Mouse (Mus musculus): ENCODE measurements around the gene Cemip.

The Cemip gene

DNA sequence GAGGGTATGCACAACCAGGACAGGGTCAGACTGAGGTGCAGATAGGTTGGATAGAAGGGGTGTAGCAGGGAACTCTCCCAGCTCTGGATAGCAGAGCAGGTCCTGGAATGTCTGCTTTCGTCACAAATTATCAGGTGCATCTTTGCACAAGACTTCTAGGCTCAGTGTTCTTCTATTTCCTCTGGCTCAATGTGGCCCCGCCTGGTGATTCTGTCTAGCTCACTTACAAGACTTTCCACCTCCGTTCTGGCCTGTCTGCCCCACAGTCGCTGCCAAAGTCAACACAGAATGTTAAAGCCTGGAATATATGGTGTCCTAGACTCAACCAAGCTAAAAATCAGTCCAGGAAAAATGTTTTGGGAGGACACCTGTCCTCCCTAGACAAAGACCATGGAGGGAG, 57.9 kb downstream of the Cemip start:
- DNase-seq (ENCODE audit: low spot score): no peak

GRCm38 (mm10) chr7:84026950-84027585, 59.2 kb downstream of the Cemip start:
- no peak for DNase-seq (ENCODE audit: low spot score)

DNA sequence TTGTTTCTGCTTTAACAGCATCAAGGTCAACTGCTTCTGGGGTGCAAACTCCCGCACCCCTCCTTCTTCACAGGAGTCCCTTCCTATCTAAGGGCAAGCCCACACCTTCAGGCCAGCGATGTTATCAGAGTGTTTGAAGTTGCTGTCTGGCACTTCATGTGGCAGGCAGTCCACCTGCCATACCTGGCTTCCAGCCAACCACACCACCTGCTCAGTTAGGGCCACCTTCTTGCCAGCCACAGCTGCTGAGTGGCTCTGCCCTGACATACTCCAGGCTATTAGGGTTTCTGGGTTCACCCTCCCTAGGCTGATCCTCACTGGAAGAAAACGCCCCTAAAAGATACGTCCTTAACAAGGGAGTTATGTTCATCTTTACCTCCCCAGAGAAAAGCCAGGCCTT, 60.2 kb downstream of the Cemip start:
- DNase-seq (ENCODE audit: low spot score): no peak

GRCm38 (mm10) chr7:84023466-84023865, 62.8 kb downstream of the Cemip start:
- no peak for DNase-seq (ENCODE audit: low spot score)

GRCm38 (mm10) chr7:84022462-84022861, 63.8 kb downstream of the Cemip start:
- no peak for DNase-seq (ENCODE audit: low spot score)

- no peak for DNase-seq (ENCODE audit: low spot score)
Measured at GRCm38 (mm10) chr7:84019381-84019780, 66.9 kb downstream of the Cemip start.

- no peak for DNase-seq (ENCODE audit: low spot score)
Measured at GRCm38 (mm10) chr7:84018291-84019266, 67.7 kb downstream of the Cemip start.

DNA sequence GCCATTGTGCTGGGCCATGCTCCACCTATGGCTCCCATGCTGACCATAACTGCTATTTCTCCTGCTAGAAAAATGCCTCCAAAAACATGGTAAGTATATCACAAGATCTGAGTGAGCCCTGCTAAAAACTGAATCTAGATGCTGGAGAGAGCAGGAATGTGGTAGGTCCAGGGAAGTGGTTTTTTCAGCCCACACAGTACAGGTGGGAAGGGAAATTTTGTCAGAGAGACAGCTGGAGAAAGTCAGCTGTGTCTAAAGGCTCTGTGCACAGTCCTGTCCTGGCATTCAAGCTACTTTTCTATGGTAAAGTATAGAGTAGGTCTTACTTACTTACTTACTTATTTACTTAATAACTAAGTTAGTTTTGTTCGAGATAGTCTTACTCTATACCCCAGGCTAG, 71.3 kb downstream of the Cemip start:
- no peak for DNase-seq (ENCODE audit: low spot score)

GRCm38 (mm10) chr7:84013656-84014055, 72.6 kb downstream of the Cemip start:
- DNase-seq (ENCODE audit: low spot score): no peak

- DNase-seq (ENCODE audit: low spot score): no peak
Measured at GRCm38 (mm10) chr7:84004357-84004756, 81.9 kb downstream of the Cemip start.

DNA sequence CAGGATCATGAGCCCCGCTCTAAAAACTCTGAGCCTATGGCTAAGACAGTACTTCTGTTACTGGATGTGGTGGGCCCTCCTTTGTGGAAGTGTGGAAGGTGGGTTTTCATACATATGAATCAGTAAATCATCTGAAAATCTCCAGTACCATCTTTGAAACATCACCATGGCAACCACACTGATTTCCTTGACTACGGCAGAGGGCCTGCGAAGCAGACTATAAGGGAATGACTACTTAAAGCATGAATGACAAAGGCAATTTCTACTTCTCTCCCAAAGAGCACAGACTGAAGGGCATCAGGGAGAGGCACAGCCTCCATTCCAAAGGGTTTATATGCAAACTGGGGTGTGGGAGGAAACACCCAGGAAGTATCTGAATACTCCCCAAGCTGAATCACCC, 84.8 kb downstream of the Cemip start:
- DNase-seq (ENCODE audit: low spot score): no peak

GRCm38 (mm10) chr7:84000671-84001070, 85.6 kb downstream of the Cemip start:
- no peak for DNase-seq (ENCODE audit: low spot score)

DNA sequence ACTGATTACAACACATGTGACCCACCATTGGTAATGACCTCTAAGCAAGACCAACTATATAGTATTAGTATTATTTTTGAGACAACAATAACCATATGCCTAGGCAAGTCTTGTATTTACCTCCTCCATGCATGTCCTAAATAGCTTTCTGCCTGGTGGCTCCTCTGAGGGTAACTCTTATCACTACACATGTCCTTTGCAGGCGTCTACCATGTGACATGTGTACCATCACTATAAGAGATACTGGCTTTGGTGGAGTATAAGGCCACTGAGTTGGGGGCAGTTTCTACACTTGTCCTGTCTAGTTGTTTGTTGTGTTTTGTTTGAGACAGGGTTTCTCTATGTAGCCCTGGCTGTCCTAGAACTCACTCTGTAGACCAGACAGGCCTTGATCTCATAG, 86.7 kb downstream of the Cemip start:
- no peak for DNase-seq (ENCODE audit: low spot score)

DNA sequence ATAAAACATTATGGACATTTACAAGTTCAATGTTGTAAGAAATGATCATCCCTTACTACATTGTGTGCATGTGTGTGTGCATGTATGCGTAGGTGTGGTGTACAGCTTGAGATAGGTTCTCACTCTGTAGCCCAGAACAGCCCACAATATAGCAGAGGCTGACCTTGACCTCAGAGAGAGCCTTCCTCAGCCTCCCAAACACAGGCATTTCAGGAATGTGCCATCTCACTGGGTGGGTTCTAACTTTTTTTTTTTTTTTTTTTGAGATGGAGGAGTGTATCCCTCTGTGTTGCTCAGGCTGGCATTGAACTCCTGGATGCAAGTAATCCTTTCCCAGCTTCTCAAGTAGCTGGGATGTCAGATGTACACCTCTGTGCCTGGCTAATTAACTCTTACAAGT, 92.0 kb downstream of the Cemip start:
- no peak for DNase-seq (ENCODE audit: low spot score)

GRCm38 (mm10) chr7:83989294-83989693, 97.0 kb downstream of the Cemip start:
- no peak for DNase-seq (ENCODE audit: low spot score)

DNA sequence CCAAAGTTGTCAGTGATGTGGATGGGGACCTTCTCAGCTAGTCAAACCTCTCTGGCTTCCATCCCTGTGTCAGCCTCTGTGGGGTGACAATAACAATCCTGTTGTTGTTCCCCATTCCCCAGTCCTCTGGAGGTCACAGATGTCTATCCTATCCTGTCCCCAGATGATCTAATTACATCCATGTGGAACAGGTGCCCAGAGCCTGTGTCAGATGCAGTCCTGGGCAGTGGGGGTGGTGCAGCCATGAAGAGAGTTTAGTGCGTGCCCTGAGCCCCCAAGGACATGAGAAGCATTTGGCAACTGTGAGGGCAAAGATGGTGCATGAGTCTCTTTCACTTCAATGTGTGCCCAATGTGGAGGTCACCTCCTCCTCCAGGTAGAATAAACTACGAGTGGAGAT, 100.6 kb downstream of the Cemip start:
- no peak for DNase-seq (ENCODE audit: low spot score)

GRCm38 (mm10) chr7:83982566-83982965, 103.7 kb downstream of the Cemip start:
- DNase-seq (ENCODE audit: low spot score): no peak

DNA sequence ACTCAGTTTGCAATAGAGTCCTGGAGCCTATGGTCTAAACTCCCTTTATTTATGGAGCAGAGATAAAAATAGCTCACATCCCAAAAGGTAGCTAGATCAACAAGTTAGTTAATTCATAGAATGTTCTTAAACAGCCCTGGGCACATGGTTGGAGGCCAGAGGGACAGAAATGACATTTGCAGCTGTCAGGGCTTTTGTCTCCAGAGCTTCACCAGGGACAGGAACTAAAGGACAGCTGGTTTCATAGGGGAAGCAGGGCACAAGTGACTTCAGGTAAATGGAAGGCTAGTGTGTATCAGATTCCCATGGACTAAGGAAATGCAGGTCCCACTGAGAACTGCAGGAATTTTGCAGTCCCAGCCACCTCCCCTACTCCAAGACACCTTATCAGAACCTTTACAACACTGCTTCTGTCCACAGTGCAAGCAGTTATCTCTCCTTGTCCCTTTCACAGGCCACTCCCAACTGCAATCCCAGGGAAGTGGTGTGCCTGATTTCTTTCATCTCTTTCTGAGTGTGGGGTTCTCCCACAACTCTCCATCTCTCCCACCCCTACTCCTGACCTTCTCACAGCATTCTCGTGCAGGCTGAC, 107.3 kb downstream of the Cemip start:
- no peak for DNase-seq (ENCODE audit: low spot score)

DNA sequence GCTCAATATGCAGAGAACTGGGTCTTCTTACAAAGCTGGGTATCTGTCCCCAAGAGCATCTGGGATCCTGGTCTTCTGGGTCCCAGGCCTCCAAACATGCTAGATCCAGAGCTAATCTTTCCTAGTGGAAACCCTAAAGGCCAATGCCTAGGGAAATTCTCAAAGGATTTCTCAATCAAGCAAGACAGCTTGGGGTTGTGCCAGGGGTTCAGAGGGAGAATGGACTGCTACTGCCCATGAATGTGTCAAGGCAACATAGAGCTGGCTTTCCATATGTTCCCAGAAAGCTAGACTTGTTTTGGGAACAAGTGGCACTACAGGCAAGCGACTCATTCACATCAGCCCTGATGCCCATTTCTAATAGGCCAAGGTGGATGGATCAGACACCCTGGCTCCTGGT, 107.9 kb downstream of the Cemip start:
- no peak for DNase-seq (ENCODE audit: low spot score)

DNA sequence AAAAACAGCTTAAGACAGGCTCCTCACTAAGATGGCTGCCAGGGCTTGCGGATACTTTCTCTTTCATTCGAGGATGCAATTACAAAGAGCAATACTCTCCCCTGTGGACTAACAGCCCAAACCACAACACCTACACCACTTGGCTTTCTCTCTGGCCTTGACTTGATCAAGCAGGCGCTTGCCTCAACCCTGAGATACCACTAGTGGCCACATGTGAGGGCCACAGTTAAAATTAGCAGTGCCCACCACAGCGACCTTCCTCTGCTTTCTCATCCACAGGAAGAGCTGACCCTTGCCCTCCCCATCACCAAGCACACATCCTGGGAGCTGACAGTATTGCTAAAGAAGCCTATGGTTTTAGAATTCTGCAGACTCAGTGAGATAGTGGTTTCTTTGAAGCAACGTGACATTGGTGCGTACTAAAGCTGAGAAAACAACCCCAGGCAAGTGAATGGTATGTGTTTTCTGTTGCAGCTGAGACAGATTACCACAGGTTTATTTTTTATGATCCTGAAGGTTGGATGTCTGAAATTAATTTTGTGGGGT, 109.8 kb downstream of the Cemip start:
- no peak for DNase-seq (ENCODE audit: low spot score)

DNA sequence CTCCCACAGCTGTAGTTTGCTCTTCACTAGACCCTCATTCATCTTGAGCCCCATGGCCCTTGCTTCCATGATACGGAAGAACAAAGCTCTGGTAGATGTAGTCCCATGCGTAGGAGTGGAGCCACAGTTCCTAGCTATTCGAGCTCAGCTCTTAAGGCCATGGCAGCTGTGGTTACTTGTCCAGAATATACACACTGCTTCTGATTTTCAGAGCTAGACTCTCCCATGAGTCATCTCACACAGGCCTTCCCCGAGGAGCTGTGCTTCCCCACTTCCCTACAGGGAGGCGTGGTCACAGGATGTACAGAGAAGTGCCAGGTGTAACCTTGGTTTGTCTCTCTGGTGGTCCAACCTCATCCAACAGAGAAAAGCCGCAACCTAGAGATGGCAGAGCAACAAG, 111.0 kb downstream of the Cemip start:
- no peak for DNase-seq (ENCODE audit: low spot score)

GRCm38 (mm10) chr7:83972485-83972884, 113.8 kb downstream of the Cemip start:
- no peak for DNase-seq (ENCODE audit: low spot score)
